In genomic region chr6:118099311-118099802, GRCm38 (mm10) we compare ENCODE assay signal across 8 mouse cellular contexts. TPM values are rescaled to one million over a fixed set of nuclear protein-coding genes. Genes with fewer than 3 reads are reported as not detected.
A peak's percentile ranks its signal among the peaks of the same experiment; 100 is the strongest.
DNase-seq lines count a peak whose midpoint lies in the region; TF ChIP-seq lines count a peak whose summit lies in the region.

No protein-coding gene starts in this region.

- no peaks in the 10 kb centered on the region for H3K79me2 ChIP-seq in CH12.LX (replicated peaks; ENCODE audit: control insufficient read depth, extremely low read depth, insufficient read depth, poor library complexity, severe bottlenecking)

- H3K4me3 ChIP-seq in heart, embryonic 10.5 days = no peak overlapping the region
- H3K4me3 ChIP-seq in CH12.LX (replicated peaks in 1 of 3; ENCODE audit: low read depth in 2 of 3, low read length in 2 of 3, poor library complexity in 1 of 3) = no peak overlapping the region

- H3K27ac ChIP-seq in heart, embryonic 10.5 days = no peak overlapping the region
- H3K27ac ChIP-seq in CH12.LX (ENCODE audit: insufficient read depth, low read depth) = no peak overlapping the region

- peak in 1 of 2 experiments; percentile 68; a peak in 2 of 4 replicates for TF ChIP-seq CTCF in CH12.LX (conservative IDR thresholded peaks at IDR 0.05 in 1 of 2, IDR thresholded peaks at IDR 0.05 in 1 of 2; ENCODE audit: low read depth in 2 of 2, low read length in 2 of 2)

- dilution Hi-C loops in CH12.LX (cut with MboI; ENCODE audit: extremely low pct_ligation_motif_present, extremely low pct_unique_long_range_greater_than_20kb, low sequenced_read_pairs) = no loop called here

- no peaks in the 10 kb centered on the region for H3K9me3 ChIP-seq in heart, embryonic 10.5 days
- peaks cover 5% of the 10 kb centered on the region for H3K9me3 ChIP-seq in CH12.LX (replicated peaks; ENCODE audit: low read length)

- no peaks in the 10 kb centered on the region for H3K4me1 ChIP-seq in heart, embryonic 10.5 days
- no peaks in the 10 kb centered on the region for H3K4me1 ChIP-seq in CH12.LX (ENCODE audit: control insufficient read depth in 1 of 2, insufficient read depth in 2 of 2)

- TF ChIP-seq EP300 in CH12.LX (IDR thresholded peaks at IDR 0.05; ENCODE audit: low read length) = no peak

- 33% methylated on average over 2 of the region's 2 CpGs for WGBS in heart, embryonic 10.5 days

- no peaks in the 10 kb centered on the region for H3K27me3 ChIP-seq in heart, embryonic 10.5 days (ENCODE audit: insufficient read depth, poor library complexity, severe bottlenecking)
- H3K27me3 ChIP-seq in CH12.LX (replicated peaks) = peaks cover 36% of the 10 kb centered on the region

- no peaks in the 10 kb centered on the region for H3K36me3 ChIP-seq in heart, embryonic 10.5 days
- no peaks in the 10 kb centered on the region for H3K36me3 ChIP-seq in CH12.LX (replicated peaks in 1 of 2; ENCODE audit: control insufficient read depth in 1 of 2, insufficient read depth in 1 of 2, low read length in 1 of 2)

- in situ Hi-C loops in CH12.LX (cut with MboI; ENCODE audit: low pct_ligation_motif_present, low pct_unique_long_range_greater_than_20kb, low sequenced_read_pairs) = no loop called here

- no peak overlapping the region for H3K4me2 ChIP-seq in CH12.LX (ENCODE audit: insufficient read depth, low read depth, poor library complexity, severe bottlenecking)

- H3K9ac ChIP-seq in CH12.LX (ENCODE audit: insufficient read depth, low read depth) = no peak overlapping the region

- no peak for TF ChIP-seq POLR2A in CH12.LX (IDR thresholded peaks at IDR 0.05; ENCODE audit: low read depth, low read length)

- peak; percentile 72 for DNase-seq in heart, embryonic 10.5 days (ENCODE audit: low spot score)
- DNase-seq in heart, adult 9 months (ENCODE audit: low spot score in 2 of 2) = no peak
- peak; percentile 22 for DNase-seq in CH12.LX (ENCODE audit: extremely low read depth)
- DNase-seq in cerebellum, adult 9-10 months = peak; percentile 86
- DNase-seq in kidney, adult 9 months = peak; percentile 10
- peak; percentile 43 for DNase-seq in retina, embryonic 14.5 days (ENCODE audit: low spot score)
- DNase-seq in layer of hippocampus, postnatal 25 days (ENCODE audit: extremely low spot score in 1 of 2, low spot score in 1 of 2) = no peak
- no peak for DNase-seq in urinary bladder, postnatal 36 days (ENCODE audit: low spot score in 2 of 2)

- TF ChIP-seq RAD21 in CH12.LX (IDR thresholded peaks at IDR 0.05; ENCODE audit: low read depth, low read length) = peak; percentile 59

TF ChIP-seq in CH12.LX, 34 proteins besides CTCF, POLR2A, EP300 and RAD21:
- TF ChIP-seq SMC3 (IDR thresholded peaks at IDR 0.05; ENCODE audit: low read depth, low read length) = peak; percentile 47
- TF ChIP-seq ZKSCAN1 (IDR thresholded peaks at IDR 0.05; ENCODE audit: borderline replicate concordance, low read depth, low read length) = no peak

RNA-seq across cellular contexts. Expression of gene Csgalnact2, which starts 39.6 kb away (rescaled TPM):
- polyA plus RNA-seq in heart, embryonic 10.5 days (2016; fragmentation: Nextera tagmentation; extraction: Ambion mirVana) = 7.3 and 10.5 TPM in 2 replicates
- total RNA-seq in CH12.LX (2012; rRNA removed) (2.2 and 2.4 TPM in 2 replicates), CH12.LX (2014; rRNA removed) (6.4 and 7.3 TPM in 2 replicates)
- polyA plus RNA-seq in CH12.LX (2012; ENCODE audit: insufficient read length, low read depth) = 2.1 and 3.0 TPM in 2 replicates
- total RNA-seq in layer of hippocampus, postnatal 25 days (2021) = 10 to 100 TPM; 10.7 to 11.2 TPM

Comparison
In these comparisons a context has a peak if more than half of its experiments do, and no peak if none do; other contexts are left out.
1. DNase-seq: peak in heart, embryonic 10.5 days (single experiment), CH12.LX (single experiment), cerebellum, adult 9-10 months (single experiment), kidney, adult 9 months (single experiment) and retina, embryonic 14.5 days (single experiment); none in heart, adult 9 months (0 of 2), layer of hippocampus, postnatal 25 days (0 of 2) and urinary bladder, postnatal 36 days (0 of 2).